Mouse (Mus musculus): ENCODE data around the gene Tmem69.

Tmem69 gene

DNA sequence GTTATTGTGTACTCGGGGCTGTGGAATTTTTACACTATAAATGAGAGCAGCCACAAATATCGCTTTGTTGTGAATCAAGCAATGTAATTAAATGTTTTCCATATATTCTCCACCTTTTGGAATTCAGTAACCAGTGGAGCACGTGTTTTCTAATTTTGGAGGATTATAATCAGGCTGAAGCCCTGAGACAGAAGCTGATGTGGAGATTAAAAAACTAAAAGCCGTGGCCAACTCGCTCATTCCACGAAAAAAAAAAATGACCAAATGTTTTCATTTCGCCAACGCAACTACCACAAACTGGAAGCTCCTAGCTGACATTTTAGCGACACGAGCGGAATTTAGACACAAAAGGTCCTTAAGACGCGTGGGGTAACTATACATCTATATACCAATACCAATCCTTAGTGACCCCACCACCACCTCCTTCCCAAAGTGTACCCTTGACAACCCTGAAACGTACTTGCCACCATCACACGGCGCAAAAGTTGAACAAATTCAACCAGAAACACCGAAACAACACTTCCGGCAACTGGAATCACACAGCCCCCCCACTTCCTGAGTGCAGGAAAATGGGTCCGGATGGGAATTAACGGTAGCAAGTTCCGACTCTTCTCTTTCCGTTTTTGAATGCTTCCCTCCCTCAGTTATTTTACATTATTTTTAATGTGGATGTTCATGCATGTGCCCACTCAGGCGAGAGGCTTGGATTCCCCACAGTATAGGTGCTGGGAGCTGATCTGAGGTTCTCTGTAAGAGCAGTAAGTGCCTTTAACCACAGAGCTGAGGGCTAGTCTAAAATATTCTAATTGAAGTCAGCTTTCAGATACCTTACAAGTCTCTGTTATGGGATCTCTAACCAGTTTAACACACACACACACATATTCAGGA, at the start of gene Tmem69:
TSS of gene Tmem69 (minus strand) at position 524 of the 888 bp plus-strand sequence.
- ATAC-seq (ENCODE audit: low TSS enrichment), result peak; percentile 21; the same call in 1 of the 2 replicates

- ATAC-seq (ENCODE audit: low TSS enrichment), result peak; percentile 89
These were observed 41.5 kb upstream of the Tmem69 start for GRCm38 (mm10) chr4:116596978-116597881.

- ATAC-seq (ENCODE audit: low TSS enrichment), result no peak
These were observed 40.6 kb upstream of the Tmem69 start, which contains the start of gene Ccdc17 for GRCm38 (mm10) chr4:116596379-116596778. Gene Ccdc17 (plus strand): TSS chr4:116596654.

- no peak for ATAC-seq (ENCODE audit: low TSS enrichment)
These were observed 40.1 kb upstream of the Tmem69 start for GRCm38 (mm10) chr4:116595793-116596192.

DNA sequence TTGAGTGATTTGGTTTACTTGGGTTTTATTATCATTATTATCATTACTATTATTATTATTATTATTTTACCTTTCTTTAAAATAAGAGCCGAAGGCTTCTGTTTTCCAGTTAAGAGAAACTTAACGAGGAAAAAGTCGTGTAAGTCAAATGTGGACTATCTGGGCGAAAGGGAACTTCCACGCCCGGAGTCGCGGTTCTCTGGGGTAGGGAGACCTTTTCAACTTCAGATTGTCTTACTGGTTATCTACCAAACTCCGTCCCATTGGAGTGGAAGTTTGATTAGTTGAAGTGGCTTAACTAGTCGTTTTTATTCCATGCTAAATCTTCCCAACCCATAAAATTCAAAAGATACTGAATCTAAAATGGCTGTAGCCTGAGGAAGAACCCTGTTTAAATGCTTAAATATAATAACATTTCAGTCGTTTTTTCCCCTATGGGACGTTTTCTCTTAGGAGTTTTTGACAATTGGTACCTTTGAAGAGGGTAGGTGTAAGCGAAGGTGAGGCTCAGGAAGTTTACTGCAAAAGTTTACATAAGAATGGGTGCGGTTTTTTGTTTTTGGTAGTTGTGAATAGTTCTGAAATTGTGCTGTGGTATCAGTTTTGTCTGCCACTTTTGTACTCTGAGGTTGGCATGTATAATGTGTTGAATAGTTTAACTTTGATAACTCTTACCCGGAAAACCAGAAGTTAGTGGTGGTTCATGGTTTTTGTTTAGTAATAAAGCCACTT, 2.6 kb upstream of the Tmem69 start:
- no peak for ATAC-seq (ENCODE audit: low TSS enrichment)

DNA sequence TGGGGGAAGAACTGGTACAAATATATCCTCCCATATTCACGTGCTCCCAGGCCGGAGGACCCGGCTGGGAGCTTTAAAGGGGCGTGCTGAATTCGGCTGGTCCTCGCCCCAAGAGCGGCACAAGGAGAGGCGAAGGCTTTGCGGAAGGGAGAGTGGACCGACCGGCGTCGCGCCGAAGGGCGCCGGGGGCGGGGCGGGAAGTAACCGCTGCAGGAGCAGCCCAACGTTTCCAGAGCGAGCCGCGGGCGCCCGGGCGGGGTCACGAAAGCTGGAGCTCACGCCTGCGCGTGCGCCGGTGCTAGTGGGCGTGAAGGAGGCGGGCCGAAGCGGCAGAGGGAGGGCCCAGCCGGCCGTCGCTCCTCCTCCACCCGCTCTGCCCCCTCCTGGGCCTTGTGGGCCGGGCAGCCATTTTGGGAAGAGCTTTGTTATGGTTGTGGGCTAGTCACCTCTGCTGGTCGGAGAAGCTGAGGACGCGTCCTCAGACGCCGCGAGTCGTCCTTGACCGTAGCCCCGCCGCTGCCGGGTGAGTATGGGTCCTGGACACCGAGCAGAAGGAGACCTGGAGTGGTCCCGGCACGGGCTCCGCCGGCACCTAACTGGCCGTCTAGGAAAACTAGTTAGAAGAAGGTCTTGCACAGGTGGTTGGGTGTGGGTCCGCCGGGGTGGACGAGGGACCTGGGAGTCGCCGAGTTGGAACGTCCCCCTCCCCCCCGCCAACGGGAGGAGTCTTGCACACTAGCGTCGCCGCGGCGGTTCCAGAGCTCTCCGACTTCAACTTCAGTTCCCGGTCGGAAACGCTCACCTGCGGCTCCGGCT, 1.8 kb upstream of the Tmem69 start, which contains the start of gene Gpbp1l1:
TSS of gene Gpbp1l1 (plus strand) at position 353 of the 816 bp plus-strand sequence.
- peak; percentile 85 for ATAC-seq (ENCODE audit: low TSS enrichment)

DNA sequence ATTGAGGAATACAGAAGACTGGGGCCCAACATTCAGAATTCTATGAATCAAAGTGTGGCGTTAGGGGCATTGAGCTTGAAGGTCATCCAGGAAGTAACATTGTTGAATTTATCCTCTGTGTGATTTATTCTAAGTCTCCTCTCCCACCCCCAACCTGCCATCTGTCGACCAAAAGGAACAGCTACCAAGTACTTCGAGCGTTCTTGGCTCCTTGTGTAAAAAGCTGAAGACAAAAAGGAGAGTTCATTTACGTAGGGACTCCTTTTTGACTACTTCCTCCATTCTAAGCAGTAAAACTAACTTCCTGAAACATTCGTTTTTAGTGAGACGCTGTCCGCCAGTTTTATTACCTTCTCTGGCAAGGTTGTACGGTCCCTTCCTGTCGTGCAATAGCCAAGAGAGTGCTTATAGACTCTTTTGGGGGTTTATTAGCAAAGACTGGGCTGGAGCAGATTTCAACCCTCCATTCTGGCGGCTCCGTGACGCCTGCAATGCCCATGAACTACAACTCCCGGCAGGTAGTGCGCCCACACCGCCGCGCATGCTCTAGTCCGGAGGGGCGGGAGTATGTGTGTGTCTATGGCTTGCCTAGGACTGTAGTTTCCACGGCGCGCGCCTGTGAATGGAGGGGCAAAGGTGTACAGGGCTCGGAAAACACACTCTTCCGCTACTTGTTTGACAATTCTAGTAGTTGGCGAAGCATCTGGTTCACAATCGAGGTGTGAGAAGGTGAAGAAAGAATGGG, 997 bp upstream of the Tmem69 start:
- ATAC-seq (ENCODE audit: low TSS enrichment), result peak; percentile 91

DNA sequence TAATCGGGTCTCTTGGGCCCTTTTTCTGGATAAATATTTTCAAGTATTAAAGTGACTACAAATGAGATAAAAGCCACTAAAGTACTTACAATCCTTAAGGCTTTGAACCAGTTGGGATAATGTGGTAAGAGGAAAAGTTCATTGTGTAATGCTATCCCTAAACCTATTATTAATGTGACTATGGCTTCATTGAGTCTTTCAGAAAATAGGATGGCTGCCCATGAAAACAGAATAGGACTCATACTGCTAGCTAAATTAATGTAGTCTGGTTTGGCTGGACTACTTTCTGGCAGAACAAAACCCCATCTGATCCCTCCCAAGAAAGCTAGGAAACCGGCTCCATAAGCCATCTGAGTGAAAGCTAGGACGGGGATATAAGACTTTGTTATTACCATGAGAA, 2.7 kb downstream of the Tmem69 start:
- no peak for ATAC-seq (ENCODE audit: low TSS enrichment)

GRCm38 (mm10) chr4:116550432-116550831, 5.3 kb downstream of the Tmem69 start:
- ATAC-seq (ENCODE audit: low TSS enrichment), result no peak

GRCm38 (mm10) chr4:116537737-116538136, 18.0 kb downstream of the Tmem69 start:
- ATAC-seq (ENCODE audit: low TSS enrichment), result no peak

DNA sequence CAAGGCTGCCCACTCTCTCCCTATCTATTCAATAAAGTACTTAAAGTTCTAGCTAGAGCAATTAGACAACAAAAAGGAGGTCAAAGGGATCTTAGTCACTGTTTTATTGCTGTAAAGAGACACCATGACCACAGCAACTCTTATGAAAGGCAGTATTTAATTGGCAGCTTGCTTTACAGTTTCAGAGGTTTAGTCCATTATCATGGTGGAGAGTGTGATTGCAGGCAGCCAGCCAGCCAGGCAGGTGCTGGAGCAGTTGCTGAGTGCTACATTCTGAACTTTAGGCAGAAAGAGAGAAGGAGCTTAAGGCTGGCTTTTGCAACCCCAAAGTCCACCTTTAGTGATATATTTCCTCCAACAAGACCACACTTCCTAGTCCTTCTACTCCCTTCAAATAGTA, 19.4 kb downstream of the Tmem69 start:
- no peak for ATAC-seq (ENCODE audit: low TSS enrichment)

GRCm38 (mm10) chr4:116531109-116531508, 24.6 kb downstream of the Tmem69 start:
- no peak for ATAC-seq (ENCODE audit: low TSS enrichment)

- ATAC-seq (ENCODE audit: low TSS enrichment), result peak; percentile 99
These were observed 48.1 kb downstream of the Tmem69 start, which contains the start of gene Ipp for GRCm38 (mm10) chr4:116507425-116508218. Gene Ipp (plus strand): TSS chr4:116507549.

DNA sequence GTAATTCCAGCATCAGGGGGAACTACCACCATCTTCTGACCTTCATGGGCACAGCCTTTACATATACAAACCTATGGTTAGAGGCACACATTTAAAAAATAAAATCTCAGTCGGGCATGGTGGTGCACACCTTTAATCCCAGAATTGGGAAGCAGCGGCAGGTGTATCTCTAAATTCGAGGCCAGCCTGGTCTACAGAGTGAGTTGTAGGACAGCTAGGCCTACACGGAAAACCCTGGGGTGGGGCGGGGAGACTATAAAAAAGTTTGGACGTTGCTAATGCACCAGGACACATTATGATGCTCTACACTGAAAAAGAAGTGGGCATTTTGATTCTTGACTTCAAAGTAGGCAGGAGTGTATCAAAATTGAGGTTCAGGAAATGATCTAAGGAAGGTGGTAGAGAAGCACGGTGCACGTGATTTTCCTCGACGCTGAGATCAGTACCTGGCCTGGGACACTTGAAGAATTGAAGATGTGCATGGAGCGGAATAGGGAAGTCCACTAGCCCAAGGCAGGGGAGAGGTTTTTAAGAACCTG, 48.8 kb downstream of the Tmem69 start:
- ATAC-seq (ENCODE audit: low TSS enrichment), result no peak

Data from frontal cortex, adult (tissue).